Mouse (Mus musculus): ENCODE measurements at regions not wholly inside any gene's neighbourhood (a gene's known extent, or its start where the extent isn't known, plus 50 kb on each side); places are given as distances from the start of the nearest gene placed in this dataset.
"Not testable (repeated sequence)": the region's sequence is repeated elsewhere in the genome, so short reads cannot be mapped to it uniquely, and the experiment has no call there.

DNA sequence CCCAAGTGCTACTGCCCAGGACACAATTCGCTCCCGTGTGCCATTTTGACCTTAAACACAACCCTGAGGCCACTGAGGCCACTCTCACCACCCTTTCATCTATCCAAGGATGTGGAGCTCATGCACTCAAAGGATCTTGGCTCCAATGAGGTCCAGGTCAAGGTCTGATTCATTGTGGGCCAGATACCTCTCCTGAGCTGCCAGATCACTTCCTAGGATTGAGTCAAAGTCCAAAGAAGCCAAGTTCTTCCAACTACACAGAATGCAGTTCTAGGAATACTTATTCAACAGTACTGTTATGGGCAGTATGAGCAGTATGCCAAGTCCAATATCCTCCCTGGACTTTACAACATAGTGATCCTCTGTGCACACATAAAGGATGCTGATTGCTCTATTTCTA, 304.9 kb downstream of the Inhba start:
- DNase-seq = peak; percentile 20

DNA sequence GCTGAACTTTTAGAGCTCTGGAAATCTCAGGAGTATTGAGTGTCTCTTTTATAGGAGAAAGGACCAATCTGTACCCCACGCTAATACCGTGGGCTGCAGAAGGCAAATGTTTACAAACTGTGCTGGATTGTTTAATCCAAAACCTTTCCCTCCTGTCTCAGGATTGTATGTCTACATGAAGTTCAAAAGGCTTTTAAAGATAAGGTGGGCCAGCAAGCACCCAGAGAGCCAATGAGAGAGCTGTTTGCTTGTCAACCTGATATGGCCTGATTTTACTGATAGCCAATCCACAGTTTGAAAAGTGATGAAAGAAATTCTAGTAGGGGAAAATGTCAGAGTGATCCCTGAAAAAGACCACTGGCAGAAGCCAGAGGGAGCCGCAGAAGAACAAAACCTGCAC, 305.8 kb downstream of the Inhba start:
- no peak for DNase-seq

DNA sequence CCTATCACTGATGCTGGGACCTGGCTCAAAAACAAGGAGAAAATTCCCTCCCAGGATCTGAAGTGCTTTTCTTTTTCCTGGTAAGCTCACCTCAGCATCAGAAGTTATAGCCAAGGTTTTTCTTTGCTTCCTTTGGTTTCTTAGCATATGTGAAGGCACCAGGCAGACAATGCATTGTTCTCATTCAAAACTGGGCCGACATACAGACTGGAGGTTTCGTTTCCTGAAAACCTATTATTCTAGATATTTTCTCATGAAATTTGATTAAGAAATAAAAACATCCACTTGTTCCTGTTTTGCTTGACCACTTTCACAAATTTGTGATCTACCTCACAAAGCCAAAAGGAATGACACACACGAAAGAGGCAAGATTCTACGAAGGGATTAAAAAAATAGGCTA, 308.7 kb downstream of the Inhba start:
- DNase-seq = no peak

DNA sequence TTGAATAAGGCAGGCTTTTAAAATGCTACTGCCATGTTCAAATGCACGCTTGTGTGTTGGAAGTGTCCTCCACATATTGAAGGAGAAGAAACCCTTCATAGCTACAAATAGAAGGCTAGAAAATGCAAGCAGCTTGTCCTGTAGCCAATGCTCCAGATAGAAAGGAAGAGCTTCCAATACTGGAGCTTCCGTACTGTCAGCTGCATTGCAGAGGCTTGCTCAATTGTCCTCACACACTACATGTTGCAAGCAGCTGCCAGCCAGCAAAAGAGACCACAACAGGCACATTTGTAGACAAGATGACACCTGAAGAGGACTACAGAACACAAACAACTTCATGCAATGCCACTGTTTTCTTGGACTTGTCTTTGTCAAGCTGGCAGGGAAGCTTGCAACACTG, 314.0 kb downstream of the Inhba start:
- DNase-seq = no peak

DNA sequence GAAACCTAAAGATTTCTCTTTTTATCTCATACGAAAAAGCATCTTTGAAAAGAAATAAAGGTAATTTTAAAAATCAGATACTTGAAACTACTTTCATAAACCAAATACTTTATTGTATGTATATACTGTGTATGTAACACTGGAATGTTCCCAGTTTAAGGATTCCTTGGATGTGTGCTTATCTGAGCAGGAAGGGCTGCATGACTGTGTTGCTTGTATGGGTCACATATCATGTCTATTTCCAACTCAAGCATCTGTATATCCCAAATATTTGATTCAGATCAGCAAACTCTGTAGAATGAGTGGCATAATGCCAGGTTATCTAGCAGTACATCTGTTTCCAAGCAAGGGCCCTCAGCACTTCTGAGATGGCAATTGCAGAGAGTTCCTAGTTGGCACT, 330.1 kb downstream of the Inhba start:
- DNase-seq = no peak

DNA sequence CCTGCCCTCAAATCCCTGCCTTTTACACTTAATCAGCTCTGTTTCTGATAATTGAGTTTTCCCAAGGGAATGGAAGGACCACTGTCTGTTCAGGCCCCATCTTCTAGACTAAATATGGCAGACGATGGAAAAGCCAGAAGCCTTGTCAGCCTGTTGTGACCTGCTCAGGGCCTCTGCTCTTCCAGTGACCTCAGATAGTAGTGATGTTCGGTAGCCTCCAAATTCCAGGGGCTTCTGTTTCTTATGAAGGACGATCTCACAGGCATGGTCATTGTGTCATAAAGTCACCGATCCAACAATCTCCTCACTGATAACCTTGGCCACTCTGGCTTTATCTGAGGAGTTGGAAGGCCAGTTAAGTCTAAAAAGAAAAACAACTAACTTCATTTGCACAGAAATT, 330.5 kb downstream of the Inhba start:
- DNase-seq = no peak

DNA sequence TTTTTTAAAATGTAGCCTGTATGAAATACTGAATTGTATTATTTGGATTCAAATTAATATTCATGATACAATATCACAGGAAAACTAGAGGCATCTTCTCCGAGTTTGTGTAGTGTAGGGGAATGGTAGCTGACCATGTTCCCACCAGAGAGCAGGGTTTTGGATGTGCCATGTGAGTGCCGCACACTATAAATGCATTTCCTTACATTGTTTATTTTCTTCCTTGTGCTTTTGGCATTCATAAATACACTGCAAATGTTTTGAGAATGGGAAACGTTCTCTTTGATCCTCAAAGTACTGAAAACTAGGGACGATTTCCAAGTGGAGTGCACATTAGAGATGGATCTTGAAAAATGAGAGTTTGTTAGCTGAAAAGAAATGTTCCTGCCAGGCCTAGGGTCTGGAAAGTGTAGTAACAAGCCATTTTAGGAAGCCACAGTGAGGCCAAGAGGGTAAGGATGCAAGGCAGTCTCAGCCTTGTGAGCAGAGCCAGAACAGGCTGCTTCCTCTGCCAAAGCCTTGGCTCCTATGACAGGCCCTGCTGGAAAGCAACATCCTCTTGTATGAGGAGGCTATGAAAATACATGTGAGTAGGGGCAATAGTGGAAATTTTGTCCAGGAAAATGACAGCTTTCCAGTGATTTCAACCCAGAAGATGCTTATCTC, 331.8 kb downstream of the Inhba start:
- DNase-seq = no peak

DNA sequence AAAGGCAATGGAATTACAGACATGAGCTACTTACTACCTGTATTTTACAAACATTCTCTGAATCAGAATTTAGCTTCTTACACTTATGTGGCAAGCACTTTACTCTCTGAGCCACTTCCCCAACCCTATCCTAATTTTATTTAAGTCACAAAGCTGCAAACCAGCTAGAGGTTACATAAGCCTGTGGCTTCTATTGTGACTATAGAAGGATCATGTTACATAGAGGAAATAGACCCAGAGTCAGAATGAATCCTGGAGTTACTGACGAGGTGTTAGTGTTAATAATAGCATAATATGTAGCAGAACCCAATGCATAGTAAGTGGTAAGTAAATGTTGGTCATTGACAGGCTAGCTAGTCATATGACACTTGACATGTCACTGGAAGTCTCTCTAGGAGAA, 337.7 kb downstream of the Inhba start:
- no peak for DNase-seq

DNA sequence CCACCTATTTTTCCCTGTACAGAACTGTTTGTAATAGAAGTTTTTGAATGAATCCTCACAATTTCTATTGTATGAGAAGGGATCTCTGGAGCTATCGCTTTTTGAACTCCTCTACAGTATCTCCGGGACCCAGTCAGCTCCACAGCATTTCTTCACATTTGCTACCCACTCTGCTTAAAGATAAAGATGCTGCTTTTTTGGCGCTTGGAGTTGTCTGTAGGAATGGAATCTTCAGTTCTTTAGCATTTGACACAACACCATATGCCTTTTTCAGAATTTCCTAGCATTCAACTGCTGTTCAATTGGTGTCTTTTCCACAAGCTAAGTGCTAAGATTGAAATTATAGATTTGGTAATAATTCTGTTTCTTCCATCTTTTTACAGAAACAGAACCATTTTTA, 338.4 kb downstream of the Inhba start:
- DNase-seq = no peak

DNA sequence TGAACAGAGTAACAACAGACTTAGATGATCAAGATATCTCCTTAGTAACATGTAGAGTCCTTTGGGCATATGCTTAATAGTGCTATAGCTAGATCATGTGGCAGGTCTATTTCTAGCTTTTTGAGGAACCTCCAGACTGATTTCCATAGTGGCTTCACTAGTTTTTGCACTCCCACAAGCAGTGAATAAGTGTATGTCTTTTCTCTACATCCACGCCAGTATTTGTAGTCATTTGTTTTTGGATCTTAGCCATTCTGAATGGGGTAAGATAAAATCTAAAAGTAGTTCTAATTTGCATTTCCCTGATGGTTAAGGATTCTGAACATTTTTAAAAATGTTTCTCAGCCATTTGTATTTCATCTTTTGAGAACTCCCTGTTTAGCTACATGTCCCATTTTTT, 343.7 kb downstream of the Inhba start:
- no peak for DNase-seq

DNA sequence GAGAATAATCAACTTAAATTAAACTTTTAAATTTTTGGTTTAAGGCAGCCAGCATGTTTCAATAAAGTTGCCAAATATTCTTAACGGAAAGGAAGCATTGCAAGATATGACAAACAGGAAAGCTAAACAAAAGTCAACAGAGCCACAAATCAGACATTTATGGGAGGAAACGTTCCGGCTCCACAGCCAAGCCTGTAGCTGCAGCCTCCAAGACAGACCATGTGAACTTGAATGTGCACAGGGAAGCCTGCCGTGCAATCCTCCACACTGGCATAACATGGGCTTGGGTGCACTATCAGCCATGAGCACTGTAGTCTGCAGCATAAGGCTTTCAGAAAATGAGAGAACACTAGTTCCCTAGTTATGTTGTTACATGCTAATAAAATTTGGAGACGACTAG, 367.8 kb downstream of the Inhba start:
- DNase-seq = no peak

DNA sequence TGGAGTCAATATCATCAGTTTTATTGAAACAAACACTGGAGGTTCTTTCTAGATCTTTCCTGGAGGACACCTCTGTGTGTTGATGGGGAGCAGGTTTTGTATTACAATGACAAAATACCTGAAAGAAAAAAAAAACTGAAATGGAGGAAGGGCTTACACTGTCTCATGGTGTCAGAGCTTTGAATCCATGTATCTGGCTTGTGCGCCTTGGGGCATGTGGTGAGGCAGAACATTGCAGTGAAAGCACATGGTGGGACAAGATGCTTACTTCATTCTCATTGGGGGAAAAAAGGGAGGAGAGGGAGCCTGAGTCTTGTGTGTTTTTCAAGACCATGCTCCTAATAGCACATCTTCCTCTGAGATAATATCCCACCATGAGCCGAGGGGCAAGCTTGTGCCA, 368.3 kb downstream of the Inhba start:
- DNase-seq = no peak

DNA sequence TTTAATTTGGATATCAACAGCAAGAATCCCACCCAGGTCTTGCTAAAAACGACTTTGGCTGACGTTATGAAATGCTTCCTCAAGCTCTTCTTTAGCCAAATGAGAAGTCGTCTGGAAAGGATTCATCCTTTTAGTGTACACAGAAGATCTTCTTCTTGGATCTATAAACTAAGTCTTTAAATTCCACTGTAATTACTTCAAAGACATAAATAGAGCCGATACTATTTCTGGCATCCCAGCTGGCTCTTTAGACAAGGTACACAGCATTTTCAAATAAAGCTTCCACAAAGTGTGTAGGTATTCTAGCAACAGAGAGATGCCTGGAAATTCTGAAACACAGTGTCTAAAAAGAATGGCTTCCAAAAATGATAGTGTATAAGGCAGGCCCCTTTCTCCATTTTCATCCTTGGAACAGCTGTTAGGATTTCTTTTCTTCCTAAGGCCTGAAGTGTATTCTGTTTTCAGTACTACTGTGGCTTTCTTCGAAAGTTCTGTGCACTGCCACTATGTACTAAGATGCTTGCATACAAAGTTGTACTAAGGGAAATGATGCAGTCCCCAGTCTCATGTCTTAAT, 371.4 kb downstream of the Inhba start:
- DNase-seq = no peak

DNA sequence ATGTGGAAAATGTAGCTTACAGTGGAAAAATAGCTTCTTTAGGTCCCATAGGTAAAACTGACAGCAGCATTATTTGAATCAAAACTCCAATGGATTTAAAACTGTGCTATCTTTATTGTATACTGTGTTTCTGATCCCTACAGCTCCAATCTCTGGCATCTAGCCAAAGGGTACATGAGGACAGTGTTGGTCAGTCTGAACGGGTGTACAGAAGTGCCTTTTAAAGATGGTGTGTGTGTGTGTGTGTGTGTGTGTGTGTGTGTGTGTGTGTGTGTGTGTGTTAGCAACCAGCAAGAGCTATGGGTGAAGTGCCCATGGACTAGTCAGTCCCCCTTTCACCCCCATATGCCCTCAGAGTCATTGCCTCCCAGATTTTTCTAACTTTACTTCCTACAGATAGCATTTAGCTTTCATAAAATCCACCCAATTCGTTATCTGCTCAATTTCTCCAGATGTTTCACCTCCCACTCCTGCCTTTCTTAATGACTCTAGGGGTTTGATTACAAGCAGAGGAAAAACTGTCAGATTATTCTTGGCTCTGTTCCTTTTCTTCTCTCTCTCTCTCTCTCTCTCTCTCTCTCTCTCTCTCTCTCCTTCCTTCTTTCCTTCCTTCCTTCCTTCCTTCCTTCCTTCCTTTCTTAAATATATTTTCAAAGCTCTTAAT, 404.8 kb downstream of the Inhba start:
- no peak for DNase-seq

DNA sequence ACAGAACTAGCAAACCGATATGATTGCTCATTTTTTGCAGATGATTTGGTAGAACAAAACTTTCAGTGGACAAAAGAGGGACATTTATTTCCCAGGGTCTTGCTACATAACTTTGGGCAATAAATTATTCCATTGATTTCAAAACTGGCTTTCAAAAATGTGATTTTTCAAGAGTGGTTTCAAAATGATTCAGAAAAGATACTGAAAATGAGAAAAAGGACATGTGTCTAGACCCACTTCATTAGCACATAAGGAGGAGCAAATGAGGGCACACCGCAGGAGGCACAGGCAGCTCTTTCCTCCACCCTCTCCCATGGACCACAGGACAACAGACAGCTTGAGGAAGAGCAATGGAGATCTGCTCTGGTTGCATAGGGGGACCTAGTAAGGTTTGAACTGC, 412.5 kb downstream of the Inhba start:
- no peak for DNase-seq

DNA sequence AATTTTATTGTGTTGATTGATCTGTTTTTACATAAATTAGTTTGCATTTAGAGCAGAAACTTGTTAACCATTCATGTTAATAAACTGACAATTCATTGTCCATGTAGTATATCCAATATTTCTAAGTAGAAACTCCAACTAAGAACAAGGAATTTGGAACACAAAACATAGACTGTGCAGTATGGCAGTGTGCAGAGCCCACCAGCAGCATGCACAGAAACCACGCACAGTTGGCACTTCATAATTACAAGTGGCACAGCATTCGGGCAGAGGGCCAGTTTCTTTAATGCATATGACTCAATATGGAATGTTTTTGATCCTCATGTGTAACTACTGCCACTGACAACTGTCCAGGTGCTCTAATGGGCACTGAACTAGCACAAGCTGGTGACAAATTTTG, 423.8 kb downstream of the Inhba start:
- DNase-seq = no peak

DNA sequence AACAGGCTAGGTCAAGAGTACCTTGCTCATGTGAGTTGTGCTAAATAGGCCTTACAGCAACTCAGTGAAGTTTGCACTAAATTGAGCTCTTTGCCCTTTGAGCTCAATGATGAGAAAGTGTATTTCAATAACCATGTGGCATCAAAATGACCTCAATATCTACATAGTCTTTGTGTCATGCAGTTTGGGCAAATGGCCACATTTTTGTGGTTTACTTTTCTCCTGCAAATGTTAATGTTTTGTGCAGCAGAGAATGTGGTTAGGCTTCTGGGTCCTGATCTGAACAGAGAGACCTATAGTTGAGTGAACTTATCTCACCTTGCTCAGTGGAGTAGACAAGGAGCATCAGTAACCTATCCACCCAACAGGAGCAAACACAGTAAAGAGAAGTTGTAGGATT, 441.6 kb downstream of the Inhba start:
- DNase-seq = no peak

DNA sequence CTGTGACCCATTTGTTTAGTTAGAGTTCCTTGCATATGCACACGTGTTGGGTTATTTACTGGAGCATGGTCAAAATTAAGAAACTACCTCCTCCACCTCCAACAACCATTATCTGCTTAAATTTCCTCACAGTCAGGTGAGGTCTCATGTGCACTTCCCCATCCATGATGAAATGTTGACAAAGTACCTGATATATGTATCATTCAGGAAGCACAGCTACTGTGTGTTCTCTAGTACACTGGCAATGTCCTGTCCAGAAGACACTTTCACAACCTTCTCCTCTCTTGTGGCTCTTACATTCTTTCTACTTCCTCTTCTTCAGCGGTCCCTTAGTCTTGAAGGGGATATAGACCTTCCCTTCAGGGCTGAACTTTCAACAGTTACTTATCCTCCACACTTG, 448.1 kb downstream of the Inhba start:
- no peak for DNase-seq

DNA sequence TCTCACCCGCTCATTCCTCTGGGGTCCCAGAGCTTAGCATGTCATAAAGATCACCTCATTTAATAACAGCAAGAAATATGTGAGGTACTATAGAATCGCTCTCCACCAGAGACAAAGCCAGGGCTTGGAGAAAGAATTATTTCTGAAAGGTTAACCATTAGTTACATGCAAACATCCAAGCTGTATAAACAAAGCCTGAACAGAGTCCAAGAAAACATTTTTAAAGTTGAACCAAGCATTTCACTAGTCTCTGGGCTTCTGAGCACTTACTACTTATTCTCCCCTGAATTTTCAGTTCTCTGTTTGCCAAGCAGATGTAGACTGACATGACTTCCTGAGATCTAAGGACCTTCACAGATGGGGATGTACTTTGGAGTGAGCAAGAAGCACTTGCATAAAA, 450.0 kb downstream of the Inhba start:
- DNase-seq = no peak

DNA sequence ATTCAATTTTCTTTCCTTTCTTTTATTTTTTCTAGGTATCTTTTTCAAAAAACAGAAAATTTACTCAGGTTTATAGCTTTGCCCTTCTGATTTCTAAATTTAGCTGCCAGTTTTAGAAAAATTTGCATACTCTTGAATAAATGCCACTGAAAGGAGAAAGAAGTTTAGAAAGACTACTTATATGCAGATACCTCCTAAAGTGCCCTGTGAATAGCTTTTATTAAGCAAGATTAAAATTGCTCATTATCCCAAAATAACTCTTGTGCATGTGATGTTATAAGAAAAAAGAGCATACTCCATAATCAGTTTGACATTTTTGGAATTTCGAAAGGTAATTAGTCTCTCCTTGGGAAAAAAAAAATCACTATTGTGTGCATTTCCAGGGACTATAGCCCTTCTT, 453.2 kb downstream of the Inhba start:
- DNase-seq = no peak

DNA sequence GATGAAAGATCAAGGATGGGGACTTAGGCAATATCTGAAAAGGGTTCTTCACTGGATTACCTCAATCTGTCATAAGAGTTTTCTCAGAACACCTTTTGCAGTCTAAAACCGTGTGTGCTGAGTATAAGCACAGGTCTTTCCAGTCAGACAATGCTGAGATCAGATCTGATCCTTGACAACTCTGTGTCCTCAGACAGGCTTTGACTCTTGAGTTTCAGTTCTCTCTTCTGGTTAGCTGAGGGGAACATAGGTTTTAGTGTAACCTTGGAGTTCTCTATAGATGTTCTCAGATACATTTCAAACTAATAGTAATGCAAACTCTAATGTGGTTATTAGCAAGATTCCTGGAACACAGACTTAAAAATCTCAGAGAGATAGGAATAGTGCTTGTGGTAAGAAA, 453.7 kb downstream of the Inhba start:
- no peak for DNase-seq

DNA sequence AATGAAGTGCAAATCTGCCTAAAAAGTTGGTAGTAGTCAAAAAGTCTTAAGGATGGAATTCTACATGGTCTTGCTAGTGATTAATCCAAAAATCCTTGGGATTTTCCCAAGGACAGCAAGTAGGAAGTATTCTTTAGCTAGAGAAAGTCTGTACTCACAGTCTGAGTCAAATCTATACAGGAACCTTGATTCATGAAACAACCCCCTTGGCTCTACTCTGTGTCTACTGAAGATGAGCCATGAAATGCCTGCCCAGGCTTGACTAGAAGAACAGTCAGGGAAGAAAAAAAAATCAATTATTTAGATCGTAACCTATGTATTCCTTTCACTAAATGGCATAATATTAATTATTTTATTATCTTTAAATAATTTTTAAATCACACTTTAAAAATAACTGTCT, 454.2 kb downstream of the Inhba start:
- no peak for DNase-seq

DNA sequence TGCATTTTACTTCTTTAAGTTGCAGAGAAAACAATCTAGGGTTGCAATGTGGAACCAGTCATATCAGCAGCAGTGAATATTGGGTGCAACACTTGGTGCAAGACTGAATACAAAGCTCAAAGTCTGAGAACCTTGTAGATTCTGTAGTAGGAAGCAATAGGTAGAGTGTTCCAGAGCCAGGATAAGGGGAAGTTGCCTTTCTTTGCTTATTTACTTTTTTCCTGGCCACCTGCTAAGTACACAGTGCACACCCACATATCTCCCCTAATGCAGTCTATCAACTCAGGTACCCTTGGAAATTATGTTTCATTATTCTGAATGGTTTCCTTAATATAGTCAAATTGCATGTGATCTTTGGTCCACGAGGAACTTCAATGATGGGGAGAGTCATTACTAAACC, 464.9 kb downstream of the Inhba start:
- DNase-seq = no peak

DNA sequence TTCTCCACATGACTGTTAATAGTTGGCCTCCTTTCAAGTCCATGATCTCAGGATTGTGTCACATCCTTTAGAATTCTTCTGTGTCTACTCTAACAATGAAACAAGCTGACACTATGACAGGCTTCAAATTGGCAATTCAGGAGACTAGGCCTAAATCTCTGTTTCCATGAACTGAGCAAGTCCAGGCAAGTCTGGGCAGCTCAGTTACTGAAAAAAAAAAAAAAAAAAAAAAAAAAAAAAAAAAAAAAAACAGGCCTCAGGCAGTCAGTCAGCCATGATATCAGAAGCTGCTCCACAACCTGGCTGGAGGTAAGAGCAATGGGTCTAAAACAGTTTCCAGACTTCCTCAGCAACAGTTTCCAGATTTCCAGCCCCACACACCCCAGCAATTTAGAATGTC, 475.6 kb downstream of the Inhba start:
- DNase-seq = no peak

DNA sequence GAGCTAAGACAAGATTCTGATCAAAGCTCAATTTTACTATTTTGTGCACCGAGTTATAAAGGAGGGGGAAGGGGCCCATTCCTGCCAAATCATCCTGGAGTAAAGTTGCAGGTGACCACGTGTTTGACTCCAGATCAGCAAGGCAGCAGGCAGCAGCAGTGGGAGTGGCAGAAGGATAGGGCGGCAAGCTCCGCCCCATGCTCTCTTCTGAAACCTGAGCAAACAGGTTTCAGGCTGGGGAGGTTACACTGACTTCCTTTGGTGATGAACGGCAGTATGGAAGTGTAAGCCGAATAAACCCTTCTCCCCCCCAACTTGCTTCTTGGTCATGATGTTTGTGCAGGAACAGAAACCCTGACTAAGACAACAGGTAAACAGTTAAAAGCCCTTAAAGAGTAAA, 479.0 kb downstream of the Inhba start:
- not testable (repeated sequence) for DNase-seq

Data from kidney, adult 18-20 months (tissue).